Mouse (Mus musculus): ENCODE measurements around the gene Eif4a3.

- TF ChIP-seq TAL1 (conservative IDR thresholded peaks at IDR 0.05; ENCODE audit: low read depth, low read length) (no peak), CTCF (IDR thresholded peaks at IDR 0.05; ENCODE audit: low read depth, low read length) (no peak)
Measured at GRCm38 (mm10) chr11:119285791-119286527, 13.9 kb downstream of the Eif4a3 start.
